Mouse (Mus musculus) frontal cortex, postnatal 25 days (tissue): ENCODE measurements around the gene Vsig2.

Experiments used
- DNase-seq, 2 experiments: peaks; one replicate each; pipeline ENCODE4 v3.0.0; 2022; ENCODE audit warnings: low spot score in 2 of 2

The Vsig2 gene

DNA sequence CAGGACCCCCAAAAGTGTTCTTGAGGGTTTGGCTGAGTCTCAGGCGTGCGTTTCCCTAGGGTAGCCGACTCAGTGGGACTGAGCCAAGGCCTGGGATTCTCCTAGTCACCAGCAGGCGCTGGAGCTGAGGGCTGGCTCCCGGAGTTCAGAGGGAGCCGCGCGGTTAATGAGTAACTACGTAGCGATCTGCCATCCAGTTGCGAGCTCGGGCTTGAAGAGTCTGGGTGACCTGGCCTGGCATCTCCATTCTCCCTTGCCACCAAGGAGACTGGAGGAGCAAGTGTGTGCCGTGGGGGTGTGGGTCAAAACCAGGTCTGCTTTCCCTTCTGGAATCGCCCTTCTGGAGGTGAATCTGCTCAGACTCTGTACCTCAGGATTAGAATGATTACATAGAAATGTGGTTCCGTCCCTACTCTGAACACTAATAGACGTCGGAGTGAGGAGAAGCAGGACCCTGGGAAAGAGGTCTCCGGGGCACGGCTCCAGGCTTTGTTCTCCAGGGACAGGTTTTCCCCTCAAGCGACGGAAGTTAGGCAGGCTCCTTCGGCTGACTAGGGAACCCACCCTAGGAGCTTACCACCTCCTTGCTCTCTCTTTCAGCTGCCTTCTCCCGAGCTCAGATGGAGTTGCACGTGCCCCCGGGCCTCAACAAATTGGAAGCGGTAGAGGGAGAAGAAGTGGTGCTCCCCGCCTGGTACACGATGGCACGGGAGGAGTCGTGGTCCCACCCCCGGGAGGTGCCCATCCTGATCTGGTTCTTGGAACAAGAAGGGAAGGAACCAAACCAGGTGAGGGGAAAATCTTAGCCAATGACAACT, 8.0 kb upstream of the Vsig2 start:
- no peak for DNase-seq

DNA sequence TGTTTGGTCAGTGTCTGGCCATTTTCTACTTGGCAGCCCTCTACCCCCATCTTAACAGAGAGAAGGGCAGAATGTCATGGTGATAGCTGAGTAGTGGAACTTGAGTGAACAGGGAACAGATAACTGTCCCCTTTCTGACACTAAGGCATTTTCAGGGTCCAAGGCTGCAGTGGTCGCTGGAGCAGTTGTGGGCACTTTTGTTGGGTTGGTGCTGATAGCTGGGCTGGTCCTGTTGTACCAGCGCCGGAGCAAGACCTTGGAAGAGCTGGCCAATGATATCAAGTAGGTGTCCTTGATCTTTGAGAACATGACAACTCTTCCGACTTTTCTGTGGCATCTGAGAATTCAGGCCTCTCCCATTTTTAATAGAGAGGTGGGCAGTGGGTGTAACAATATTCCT, 2.2 kb upstream of the Vsig2 start:
- DNase-seq = no peak

DNA sequence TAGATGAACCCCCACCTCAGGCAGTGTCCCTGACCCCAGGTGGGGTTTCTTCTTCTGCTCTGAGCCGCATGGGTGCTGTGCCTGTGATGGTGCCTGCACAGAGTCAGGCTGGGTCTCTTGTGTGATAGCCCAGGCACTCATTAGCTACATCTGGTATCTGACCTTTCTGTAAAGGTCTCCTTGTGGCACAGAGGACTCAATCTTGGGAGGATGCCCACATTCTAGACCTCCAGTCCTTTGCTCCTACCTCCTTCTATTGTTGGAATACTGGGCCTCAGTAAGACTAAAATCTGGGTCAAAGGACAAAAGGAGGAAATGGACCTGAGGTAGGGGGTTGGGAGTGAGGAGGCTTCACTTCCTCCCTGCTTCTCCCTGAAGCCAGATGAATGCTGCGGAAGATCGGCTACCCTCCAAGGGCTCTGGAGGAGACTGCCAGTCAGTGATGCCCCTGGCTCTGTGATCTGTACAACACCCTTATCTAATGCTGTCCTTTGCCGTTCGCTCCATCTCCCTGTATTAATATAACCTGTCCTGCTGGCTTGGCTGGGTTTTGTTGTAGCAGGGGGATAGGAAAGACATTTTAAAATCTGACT, 1.3 kb upstream of the Vsig2 start:
- no peak for DNase-seq

DNA sequence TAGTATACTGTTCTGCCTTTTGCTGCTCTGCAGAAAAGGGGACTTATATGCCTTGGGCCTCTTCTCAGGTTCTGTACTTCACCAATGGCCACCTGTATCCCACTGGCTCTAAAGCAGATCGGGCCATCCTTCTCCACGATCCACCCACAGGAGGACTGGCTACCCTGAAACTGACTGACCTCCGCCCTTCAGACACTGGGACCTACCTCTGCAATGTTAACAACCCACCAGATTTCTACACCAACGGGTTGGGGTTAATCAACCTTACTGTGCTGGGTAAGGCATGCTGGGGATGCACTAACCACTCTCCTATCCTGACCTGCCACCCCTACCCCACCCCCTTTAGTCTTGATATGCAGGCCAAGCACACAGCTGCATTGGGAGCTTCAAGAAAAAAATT, 1.2 kb downstream of the Vsig2 start:
- DNase-seq = peak in 1 of 2 experiments; percentile 10

DNA sequence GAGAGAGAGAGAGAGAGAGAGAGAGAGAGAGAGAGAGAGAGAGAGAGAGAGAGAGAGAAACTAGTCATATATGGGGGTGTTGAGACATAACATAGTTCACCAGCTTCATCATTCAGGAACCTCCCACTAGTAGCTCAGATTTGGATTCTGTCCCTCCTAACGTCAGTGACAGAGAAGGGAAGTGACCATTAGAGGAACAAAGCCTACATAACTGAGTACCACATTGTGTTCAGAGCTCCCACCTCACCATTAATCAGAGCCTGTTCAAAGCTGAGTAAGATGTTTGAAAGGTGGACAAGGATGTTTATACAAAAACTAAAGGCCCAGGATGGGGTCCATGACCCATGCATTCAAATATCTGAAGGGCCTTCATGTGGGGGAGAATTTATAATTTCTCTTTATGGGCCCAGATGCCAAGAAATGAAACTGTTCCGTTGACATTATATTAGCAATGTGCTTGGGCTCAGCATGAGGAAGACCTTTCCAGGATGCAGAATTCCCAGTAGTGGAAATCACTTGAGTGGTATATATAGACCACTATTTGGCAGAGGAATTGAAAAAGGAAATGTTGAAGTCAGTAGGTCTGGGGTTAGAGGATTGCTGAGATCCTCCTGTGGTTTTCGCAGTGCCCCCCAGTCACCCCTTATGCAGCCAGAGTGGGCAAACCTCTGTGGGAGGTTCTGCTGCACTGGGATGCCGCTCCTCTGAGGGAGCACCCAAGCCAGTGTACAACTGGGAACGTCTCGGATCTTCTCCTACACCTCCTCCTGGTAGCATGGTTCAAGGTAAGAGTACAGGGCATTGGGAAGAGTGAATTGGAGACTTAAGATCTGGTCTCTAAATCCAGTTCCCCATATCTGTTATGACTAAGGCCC, 1.9 kb downstream of the Vsig2 start:
- DNase-seq = no peak

DNA sequence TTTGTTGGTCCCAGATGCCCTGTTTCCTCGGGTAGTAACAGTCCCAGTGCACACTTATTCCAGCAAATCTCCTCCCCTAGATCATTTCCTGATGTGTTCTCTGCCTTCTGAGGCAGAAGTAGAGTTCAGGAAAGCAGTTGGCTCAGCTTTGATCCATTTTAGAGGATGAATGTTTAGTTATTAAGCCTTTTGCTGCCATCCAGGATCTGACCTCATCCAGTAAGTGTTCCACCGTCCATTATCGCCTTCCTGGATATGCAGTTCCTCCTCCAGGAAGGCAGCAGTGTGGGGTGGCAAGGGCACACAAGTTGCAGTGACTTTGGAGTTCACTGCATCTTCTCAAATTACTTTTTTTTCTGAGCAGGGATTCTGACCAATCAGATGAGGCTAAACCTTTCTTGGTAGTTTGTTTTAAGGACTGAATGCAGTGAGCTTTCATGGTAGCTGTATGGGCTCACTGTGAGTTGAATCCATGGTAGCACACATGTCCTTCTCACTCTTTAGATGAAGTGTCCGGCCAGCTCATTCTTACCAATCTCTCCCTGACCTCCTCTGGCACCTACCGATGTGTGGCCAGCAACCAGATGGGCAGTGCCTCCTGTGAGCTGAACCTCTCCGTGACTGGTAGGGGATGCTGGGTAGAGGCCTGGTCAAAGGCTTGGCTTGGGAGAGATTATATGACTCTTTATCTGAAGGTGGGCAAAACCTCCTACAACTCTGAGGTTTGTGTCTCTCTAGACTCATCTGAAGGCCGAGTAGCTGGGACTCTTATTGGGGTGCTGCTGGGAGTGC, 3.0 kb downstream of the Vsig2 start:
- DNase-seq = no peak

DNA sequence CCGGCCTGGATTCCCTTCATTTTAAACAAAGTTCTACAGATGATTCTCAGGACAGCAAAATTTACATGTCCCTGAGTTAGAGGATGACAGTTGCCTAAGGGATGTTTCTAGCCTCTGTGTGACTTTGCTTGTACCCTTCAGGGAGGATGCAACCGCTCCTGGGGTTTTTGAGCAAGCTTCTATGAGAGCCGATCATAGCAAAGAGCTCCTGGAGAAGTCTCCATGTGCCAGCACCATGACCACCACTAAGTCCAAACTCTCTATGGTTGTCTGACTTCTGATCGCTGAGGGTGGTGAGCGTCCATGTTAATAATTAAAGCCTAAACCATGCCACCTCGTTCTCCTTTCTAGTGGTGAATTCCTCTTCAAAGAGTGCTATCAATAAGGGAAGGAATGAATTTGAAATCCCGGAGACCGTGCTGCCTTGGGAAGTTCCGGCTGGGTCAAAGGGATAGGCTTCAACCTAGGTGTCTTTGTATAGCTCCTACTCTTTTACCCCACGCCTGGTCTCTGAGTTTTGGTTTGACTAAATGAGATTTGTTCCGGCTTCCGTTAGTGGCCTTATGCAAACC, 4.9 kb downstream of the Vsig2 start:
- no peak for DNase-seq

DNA sequence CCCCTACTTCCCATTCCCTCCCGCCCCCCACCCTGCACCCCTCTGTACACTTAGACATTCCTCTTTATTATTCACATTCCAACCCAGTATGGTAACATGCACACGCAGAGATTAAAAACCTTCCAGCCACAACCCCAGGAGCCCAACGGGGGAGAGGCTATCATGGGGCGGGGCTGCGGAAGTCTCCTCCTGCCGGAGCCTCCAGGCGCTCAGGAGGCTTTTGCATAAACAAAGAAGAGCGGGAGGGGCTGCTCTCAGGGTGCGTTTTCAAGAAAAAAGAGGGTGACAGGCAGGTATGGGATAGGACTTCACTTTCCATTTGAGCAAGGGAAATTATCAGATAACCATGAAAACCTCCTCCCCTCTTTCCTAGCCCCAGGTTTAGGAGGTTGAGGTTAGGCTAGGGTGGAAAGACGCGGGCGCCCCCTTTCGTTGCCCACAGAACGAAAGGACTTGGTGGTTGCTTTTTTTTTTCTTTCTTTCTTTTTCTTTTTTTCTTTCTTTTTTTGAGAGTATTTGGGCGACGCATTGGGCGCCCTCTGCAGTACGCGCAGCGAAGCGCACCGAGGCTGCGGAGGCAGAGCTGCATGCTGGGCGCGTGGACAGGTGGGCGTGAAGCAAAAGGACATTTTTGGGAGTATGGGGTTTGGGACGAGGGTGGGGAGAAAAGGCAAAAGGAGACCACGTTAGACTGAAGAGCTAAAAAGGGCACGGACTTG, 5.6 kb downstream of the Vsig2 start:
- peak in 1 of 2 experiments; percentile 63 for DNase-seq

DNA sequence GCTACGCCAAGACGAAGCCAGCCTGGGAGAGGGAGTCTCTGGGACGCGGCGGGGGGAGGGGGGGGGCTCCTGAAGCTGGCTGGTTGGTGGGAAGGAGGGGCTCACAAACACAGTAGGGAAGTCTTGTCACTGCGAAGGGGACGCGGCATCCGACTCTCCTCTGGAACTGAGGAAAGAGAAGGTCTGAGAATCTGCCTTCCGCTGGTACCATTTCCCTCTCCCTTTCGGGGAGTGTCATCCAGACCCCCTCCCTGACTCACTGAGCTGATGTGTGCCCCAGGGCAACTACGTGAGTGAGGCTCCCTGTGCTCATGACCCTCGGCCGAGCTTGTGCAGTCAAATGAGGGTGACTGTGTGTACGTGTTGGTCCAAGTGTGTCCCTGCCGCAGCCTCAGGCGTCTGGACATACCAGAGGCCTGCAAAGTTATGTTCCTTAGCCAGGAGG, 6.1 kb downstream of the Vsig2 start:
- DNase-seq = no peak

DNA sequence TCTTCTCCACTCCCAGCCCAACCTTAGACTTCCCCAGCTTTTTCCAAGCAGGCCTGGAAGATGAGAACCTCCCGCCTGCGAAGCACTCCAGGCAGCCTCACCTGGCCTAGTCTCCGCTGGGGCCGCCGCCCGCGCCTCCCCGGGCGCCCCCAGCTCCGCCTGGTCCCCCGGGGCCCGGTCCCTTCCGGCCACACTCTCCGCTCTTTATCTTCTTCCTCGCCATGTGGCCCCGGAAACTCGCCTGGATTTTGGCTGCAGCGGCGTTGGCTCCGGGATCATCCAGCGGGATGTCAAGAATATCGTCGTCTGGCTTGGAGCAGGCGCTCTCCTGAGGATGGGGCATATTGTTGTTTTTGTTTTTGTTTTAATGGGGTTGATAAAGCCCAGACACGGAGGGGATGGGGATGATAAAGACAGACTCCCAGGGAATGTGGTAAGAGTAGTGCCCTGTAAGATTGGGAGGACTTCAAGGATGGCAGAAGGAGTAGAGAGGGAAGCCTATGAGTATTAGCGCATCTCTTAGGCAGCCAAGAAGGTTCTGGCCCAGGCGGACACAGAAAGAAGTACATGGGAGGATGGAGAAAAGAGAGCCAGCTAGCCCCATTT, 6.9 kb downstream of the Vsig2 start:
- no peak for DNase-seq

DNA sequence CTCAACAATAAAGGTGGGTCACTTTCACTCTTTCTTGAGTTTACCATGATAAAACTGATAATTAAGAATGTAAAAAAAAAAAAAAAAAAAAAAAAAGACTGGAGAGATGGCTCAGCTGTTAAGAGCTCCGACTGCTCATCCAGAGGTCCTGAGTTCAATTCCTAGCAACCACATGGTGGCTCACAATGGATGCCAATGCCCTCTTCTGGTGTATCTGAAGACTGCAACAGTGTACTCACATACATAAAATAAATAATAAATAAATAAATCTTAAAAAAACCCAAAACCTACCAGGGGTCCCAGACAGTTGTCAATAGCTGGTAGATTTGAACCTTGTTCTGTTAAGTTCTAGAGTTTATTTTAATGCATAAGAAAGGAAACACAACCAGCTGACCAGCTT, 7.8 kb downstream of the Vsig2 start:
- DNase-seq = no peak

DNA sequence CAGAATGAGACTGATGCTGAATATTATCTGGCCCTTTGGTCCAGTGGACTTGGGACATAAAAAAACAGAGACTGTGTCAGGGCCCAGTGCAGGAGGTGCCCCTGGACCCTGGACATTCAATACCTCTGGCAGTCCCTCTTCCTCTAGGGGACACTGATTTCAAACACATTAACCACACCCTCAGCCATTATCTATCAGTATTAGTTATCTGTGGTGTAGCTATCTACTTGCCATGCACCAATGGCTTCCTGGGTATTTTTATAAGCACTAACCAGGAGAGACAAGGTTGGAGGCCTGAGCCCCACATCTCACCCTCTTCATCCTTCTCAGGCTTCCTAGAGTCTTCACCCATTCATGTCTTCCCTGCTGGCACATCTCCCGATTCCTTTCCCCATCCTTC, 11.4 kb downstream of the Vsig2 start:
- no peak for DNase-seq

DNA sequence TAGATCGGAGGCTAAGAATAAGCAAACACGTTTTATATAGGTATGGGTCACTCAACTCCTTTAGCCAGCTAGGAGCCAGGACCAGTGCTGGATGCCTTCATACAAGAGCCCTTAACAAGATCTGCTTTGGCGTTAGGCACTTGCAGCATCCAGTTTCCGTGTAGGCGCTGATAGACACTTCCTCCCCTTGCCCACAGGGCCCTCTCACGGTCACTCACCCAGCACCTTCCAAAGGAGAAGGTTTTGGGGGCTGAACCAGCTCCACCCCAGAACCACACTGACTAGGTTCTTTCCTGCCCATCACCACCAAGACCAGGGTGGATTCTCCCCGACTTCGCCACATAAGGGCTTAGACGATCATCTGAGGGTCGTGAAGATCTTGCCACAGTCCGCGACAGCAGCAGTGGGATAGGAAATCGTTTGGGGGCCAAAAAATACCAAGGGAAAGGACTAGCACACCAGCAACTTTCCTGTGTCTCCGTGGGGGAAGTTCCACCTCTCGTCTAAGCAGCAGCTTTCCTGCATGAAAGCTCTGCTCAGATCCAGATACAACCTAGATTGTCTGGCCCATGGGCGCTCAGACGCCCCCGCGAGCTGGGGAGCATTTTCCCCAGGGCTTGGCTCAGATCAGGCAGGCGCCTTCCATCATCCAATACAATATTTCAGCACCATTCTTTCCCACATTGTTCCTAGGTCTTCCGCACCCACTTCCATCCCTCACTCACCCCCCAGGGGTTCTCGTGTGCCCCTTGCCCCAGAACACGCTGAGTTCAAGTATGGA, 12.9 kb downstream of the Vsig2 start:
- no peak for DNase-seq

DNA sequence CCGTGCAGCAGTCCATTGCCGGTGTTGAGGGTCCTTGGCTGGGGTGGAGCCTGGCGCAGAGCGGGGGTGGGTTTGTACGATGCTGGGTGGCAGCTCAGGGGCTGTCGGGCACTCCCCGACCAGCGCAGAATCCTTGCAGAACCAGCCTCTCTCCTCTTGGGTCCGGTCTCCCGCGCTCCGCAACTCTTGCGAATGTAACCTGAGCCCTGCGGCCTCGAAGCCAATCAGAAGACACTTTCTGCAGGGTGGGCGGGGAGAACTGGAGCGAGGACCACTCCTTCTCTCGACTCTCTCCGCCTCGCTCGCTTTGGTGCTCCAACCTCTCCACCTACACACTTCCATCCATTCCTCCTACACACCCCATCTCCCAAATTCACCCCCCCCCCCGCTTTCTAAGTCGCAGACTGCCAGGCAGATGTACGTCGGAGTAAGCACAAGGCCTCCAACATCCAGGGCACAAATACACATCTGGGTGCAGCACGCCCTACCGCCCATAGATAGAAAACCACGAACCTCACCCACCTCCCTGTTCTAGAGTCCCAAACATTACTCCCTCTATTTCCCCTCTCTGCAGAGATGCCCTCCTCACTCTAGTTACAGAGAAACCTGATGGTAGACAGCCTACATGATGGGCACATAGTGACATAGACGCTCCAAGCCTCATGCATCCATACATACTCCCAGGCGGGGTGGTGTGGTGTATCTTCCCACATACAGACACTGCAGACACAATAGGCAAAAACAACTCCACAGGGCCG, 13.7 kb downstream of the Vsig2 start, which contains the start of gene Nrgn:
Nrgn (minus strand) TSS at position 369 of the 758 bp plus-strand sequence.
- peak; percentile 70 to 79 for DNase-seq

DNA sequence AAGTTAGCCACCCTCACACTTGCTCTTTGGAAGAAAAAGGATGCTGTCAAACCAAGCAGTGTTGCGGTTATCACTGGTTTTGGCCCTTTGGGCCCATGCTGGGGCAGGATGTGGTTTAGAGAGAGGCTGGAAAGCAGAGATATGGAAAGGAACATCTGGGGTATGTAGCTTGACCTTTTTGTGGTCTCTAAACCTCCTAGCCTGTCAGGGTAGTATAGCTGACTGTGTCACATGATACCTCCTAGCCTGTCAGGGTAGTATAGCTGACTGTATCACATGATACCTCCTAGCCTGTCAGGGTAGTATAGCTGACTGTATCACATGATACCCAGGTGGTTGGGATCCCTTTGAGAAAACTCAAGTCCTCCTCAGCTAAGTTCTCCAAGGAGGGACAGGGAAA, 15.2 kb downstream of the Vsig2 start:
- no peak for DNase-seq

DNA sequence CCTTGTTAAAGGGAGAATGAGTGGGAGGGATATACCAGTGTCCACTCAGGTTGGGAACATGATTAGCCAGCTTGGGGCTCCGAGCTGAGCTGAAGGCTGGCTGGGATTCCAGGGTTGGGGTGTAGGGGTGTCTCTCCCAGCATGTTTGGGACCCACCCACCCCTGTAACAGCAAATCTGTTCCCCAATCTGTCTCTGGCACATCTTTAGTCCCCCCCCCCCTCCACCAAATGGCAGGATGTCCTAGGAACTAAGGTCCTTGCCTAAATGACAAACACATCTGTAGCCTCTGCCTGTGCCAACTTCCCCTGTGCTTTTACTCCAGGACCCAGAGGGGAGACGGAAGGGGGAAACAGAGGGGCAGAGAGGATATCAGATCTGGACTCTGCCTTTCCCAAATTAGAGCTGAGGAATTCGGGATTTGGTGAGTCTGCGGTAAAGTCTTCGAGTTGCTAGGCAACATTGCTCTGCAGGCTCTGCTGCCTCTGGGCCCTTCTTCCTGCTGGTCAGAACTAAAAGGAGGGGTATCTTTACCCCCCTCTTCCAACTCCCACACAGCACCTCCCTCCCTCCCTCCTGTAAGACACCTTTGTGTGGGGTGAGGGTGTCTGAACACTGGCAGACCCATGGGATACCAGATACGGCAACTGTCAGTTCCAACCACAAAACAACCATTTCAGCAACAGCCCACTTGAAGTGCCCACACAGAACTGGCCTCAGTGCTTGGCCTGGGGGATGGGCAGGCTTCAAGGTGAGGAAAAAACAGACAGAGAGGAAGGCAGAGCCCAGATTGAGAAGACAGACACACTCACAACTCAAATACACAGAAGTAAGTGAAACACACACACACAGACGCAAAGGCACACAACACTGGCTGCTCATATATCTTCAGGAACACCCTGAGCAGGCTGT, 16.0 kb downstream of the Vsig2 start, which contains the start of gene Siae:
Siae (plus strand) TSS at position 861 of the 911 bp plus-strand sequence.
- DNase-seq = no peak

DNA sequence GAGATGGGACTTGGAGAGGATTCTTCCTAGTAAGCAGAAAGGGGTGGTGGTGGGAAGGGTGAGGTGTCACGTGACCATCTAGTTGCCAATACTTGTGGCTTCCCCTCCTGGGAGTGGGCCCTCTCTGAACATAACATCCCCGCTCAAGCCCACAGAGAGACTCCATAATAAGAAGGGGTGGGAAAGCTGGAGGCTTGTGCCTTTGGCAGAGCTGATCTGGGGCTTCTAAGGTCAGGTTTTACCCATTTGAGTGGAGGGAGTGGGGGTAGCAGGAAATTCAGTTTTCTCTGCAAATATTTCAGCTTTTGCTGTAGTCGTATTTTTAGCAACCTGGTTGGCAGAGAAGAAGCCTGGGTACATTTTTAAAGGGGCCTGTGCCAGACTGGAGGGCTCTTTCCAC, 17.3 kb downstream of the Vsig2 start:
- DNase-seq = no peak
